Mouse (Mus musculus): ENCODE measurements around the gene Ovol3. TPM values are rescaled to one million over a fixed set of nuclear protein-coding genes. Genes with fewer than 3 reads are reported as not detected.
"Not testable (repeated sequence)": the region's sequence is repeated elsewhere in the genome, so short reads cannot be mapped to it uniquely, and the experiment has no call there.

The Ovol3 gene
- polyA plus RNA-seq, 1 experiment from 2014 or later = not detected

DNA sequence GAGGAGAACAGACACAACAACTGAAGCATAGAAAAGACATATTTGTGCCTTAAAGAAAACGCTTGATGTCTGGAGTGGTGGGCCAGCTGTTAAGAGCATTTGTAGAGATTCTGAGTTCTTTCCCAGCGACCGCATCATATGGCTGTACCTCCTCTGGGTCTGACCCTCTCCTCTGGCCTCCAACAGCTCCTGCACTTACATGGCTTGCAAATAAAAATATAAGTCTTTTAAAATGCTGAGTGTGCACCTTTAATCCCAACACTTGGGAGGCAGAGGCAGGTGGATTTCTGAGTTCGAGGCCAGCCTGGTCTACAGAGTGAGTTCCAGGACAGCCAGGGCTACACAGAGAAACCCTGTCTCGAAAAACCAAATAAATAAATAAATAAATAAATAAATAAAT lies 34.9 kb downstream of the Ovol3 start:
- H3K4me3 ChIP-seq; H3K9me3 ChIP-seq; H3K27me3 ChIP-seq; H3K36me3 ChIP-seq; H3K27ac ChIP-seq (replicated peaks); H3K9ac ChIP-seq; H3K4me2 ChIP-seq; ATAC-seq (ENCODE audit: low read depth): not testable (repeated sequence)
- peaks cover 15% of the 10 kb centered on the region for H3K4me1 ChIP-seq (replicated peaks)
- 81% methylated on average over 5 of the region's 5 CpGs for WGBS

- no peak for ATAC-seq (ENCODE audit: low read depth)
- H3K4me2 ChIP-seq = no peak overlapping the region
- H3K4me3 ChIP-seq = no peak overlapping the region
- H3K9me3 ChIP-seq = no peaks in the 10 kb centered on the region
- H3K9ac ChIP-seq = no peak overlapping the region
- no peaks in the 10 kb centered on the region for H3K36me3 ChIP-seq
- no peak overlapping the region for H3K27ac ChIP-seq (replicated peaks)
- no peaks in the 10 kb centered on the region for H3K27me3 ChIP-seq
- peaks cover 19% of the 10 kb centered on the region for H3K4me1 ChIP-seq (replicated peaks)
- 80% methylated on average over 5 of the region's 5 CpGs for WGBS
Measured at GRCm38 (mm10) chr7:30200200-30200599, 35.3 kb downstream of the Ovol3 start.

DNA sequence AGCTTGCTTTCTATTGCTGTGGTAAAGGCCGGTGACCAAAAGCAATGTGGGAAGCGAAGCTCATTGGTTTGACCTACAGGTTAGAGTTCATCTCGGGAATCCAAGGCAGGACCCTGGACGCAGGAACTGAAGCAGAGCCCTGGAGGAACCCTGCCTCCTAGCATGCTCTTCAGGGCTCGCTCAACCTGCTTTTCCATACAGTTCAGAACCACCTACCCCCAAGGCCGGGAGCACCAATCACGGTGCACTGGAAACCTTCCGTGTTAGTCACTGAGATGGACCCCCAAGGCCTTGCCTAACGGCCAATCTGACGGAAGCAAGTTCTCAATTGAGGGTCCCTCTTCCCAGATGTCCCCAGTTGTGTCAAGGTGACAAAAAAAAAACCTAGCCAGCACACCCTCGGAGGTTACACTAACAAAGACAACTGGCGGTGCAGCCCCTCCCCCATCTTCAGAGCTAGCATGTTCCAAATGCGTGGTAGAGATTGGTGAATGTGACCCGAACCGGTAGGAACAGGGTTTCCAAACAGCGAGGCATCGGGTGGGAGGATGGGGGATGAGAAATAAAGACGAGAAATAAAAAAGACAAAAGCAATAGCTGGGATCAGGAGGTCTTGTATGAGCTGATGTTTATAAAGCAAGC lies 35.9 kb downstream of the Ovol3 start:
- 76% methylated on average over 18 of the region's 18 CpGs for WGBS
- H3K9me3 ChIP-seq = no peaks in the 10 kb centered on the region
- H3K27ac ChIP-seq (replicated peaks) = no peak overlapping the region
- no peak overlapping the region for H3K9ac ChIP-seq
- ATAC-seq (ENCODE audit: low read depth) = no peak
- no peaks in the 10 kb centered on the region for H3K27me3 ChIP-seq
- no peak overlapping the region for H3K4me3 ChIP-seq
- H3K4me2 ChIP-seq = no peak overlapping the region
- H3K36me3 ChIP-seq = no peaks in the 10 kb centered on the region
- H3K4me1 ChIP-seq (replicated peaks) = peaks cover 21% of the 10 kb centered on the region

GRCm38 (mm10) chr7:30198481-30198971 lies 37.0 kb downstream of the Ovol3 start, which contains the start of gene Capns1:
Gene Capns1 (minus strand): TSS chr7:30198811.
- H3K27ac ChIP-seq (replicated peaks) = peak within 1 kb of the TSS; percentile 54; the same call in 1 of the 2 replicates
- H3K9me3 ChIP-seq = no peaks in the 10 kb centered on the region
- 12% methylated on average over 8 of the region's 8 CpGs for WGBS
- 0 out of 2 replicates have a peak within 1 kb of the TSS, but pooled peaks have one; percentile 2 for H3K4me3 ChIP-seq
- H3K36me3 ChIP-seq = no peaks in the 10 kb centered on the region
- H3K27me3 ChIP-seq = no peaks in the 10 kb centered on the region
- ATAC-seq (ENCODE audit: low read depth) = no peak
- peaks cover 22% of the 10 kb centered on the region for H3K4me1 ChIP-seq (replicated peaks)
- H3K4me2 ChIP-seq = peak within 1 kb of the TSS; percentile 37
- no peak within 1 kb of the TSS for H3K9ac ChIP-seq

DNA sequence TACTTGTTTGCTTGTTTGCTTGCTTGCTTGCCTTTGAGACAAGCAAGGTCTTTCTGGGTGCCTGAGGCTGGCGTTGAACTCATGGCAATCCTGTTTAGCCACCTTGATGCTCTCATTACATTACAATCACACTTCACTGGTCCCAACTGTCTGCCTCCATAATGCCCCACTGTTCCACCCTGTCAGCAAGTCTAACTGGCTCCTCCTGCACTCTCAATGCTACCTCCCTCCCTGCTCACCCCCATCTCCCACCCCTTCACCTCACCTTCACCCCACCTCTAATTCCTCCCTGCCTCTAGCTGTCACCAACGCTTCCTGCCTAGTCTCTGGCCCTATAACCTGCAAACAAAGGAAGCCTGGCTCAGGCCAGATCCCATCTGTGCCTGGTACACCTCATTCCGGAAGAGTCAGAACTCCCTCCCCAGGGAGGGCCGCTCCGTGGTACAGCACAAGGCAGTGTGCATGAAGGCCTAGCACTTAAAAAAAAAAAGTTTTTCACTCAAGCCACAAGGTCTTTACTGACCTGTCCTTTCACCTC lies 37.9 kb downstream of the Ovol3 start:
- Histone ChIP-seq H3K4me1 (replicated peaks) (peaks cover 30% of the 10 kb centered on the region), H3K4me2 (no peak overlapping the region), H3K9me3 (no peaks in the 10 kb centered on the region), H3K36me3 (no peaks in the 10 kb centered on the region), H3K9ac (no peak overlapping the region), H3K27me3 (no peaks in the 10 kb centered on the region), H3K27ac (replicated peaks) (no peak overlapping the region), H3K4me3 (no peak overlapping the region)
- 70% methylated on average over 5 of the region's 5 CpGs for WGBS
- no peak for ATAC-seq (ENCODE audit: low read depth)

DNA sequence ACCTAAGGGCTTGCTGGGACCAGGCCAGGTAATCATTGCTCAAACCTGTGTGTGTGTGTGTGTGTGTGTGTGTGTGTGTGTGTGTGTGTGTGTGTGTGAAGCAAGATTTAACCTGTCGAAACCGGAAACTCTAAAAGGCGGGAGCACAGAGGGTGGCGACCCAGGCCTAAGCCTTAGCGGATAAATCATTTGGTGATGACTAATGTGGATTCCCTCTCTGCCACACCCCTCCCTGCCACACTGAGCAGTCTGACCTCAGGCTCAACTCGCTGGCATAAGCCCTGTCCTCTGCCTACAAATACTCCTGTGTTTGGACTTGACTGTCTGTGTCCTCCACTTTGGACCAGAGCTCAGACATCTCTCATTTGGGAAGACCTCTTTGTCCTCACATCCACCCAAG lies 39.4 kb downstream of the Ovol3 start:
- H3K4me2 ChIP-seq = no peak overlapping the region
- peaks cover 14% of the 10 kb centered on the region for H3K36me3 ChIP-seq
- 88% methylated on average over 6 of the region's 6 CpGs for WGBS
- ATAC-seq (ENCODE audit: low read depth) = no peak
- H3K4me1 ChIP-seq (replicated peaks) = peaks cover 28% of the 10 kb centered on the region
- no peak overlapping the region for H3K27ac ChIP-seq (replicated peaks)
- no peak overlapping the region for H3K4me3 ChIP-seq
- H3K27me3 ChIP-seq = no peaks in the 10 kb centered on the region
- H3K9ac ChIP-seq = no peak overlapping the region
- no peaks in the 10 kb centered on the region for H3K9me3 ChIP-seq

DNA sequence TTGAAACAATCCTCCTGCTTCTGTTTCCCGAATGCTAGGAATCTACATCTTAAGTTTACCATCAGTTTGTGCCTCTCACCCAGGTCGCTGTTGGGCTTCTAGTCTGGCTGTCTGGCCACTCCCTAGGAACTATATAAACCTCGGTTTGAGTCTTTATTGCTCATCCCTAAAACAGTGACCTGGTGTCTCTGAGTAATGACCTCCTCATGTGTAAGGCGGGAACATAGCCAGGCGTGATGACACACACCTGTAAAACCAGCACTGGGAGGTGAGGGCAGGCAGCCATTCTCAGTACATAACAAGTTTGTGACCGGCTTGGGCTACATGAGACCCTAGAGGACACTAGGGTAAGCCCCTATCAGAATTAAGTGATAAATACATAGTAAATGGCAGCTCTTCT lies 40.1 kb downstream of the Ovol3 start:
- no peak for ATAC-seq (ENCODE audit: low read depth)
- Histone ChIP-seq H3K27me3 (no peaks in the 10 kb centered on the region), H3K9ac (peak overlapping the region; percentile 91), H3K27ac (replicated peaks) (no peak overlapping the region), H3K36me3 (peaks cover 21% of the 10 kb centered on the region), H3K4me3 (peak overlapping the region; percentile 85; the same call in 1 of the 2 replicates), H3K4me1 (replicated peaks) (peaks cover 26% of the 10 kb centered on the region), H3K4me2 (peak overlapping the region; percentile 88), H3K9me3 (no peaks in the 10 kb centered on the region)
- WGBS = 66% methylated on average over 6 of the region's 6 CpGs

GRCm38 (mm10) chr7:30194884-30195283 lies 40.6 kb downstream of the Ovol3 start:
- ATAC-seq (ENCODE audit: low read depth) = peak; percentile 89
- Histone ChIP-seq H3K9me3 (no peaks in the 10 kb centered on the region), H3K4me1 (replicated peaks) (peaks cover 26% of the 10 kb centered on the region), H3K27me3 (no peaks in the 10 kb centered on the region), H3K9ac (peak overlapping the region; percentile 91), H3K4me2 (peak overlapping the region; percentile 88), H3K4me3 (peak overlapping the region; percentile 85), H3K27ac (replicated peaks) (peak overlapping the region; percentile 85), H3K36me3 (peaks cover 27% of the 10 kb centered on the region)
- under 1% methylated on average over 28 of the region's 28 CpGs for WGBS

- Histone ChIP-seq H3K9me3 (no peaks in the 10 kb centered on the region), H3K4me2 (peak overlapping the region; percentile 88), H3K36me3 (peaks cover 32% of the 10 kb centered on the region), H3K9ac (peak overlapping the region; percentile 91), H3K27me3 (no peaks in the 10 kb centered on the region), H3K27ac (replicated peaks) (peak overlapping the region; percentile 85), H3K4me1 (replicated peaks) (peaks cover 26% of the 10 kb centered on the region), H3K4me3 (peak overlapping the region; percentile 85)
- under 1% methylated on average over 26 of the region's 26 CpGs for WGBS
- peak; percentile 33 for ATAC-seq (ENCODE audit: low read depth)
Measured at GRCm38 (mm10) chr7:30194101-30194831, 41.3 kb downstream of the Ovol3 start.

DNA sequence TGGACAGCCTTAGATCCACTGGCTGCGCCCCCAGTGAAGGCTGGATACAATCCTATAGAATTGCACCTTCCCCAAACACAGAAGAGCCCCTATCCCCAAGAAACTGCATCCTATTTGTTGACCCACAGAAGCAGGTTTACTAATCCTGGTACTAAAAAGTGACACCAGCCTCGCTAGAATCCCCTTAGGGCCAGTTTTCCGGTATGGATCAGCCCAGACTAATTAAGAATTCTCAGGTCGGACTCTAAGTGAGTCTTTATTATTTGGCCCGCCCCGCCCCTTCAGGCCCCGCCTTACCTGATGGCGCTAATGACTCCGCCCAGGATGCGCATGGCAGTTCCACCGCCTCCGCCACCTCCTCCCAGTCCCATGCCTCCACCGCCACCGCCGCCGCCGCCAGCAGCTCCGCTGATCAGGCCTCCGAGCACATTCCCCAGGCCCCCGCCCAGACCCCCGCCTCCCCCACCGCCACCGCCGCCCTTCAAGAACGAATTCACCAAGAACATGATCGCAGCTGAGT lies 41.9 kb downstream of the Ovol3 start:
- peak overlapping the region; percentile 88 for H3K4me2 ChIP-seq
- peak; percentile 68 for ATAC-seq (ENCODE audit: low read depth)
- peak overlapping the region; percentile 85 for H3K4me3 ChIP-seq
- H3K9ac ChIP-seq = peak overlapping the region; percentile 91
- peaks cover 24% of the 10 kb centered on the region for H3K4me1 ChIP-seq (replicated peaks)
- no peaks in the 10 kb centered on the region for H3K27me3 ChIP-seq
- H3K9me3 ChIP-seq = no peaks in the 10 kb centered on the region
- H3K27ac ChIP-seq (replicated peaks) = peak overlapping the region; percentile 85
- WGBS = under 1% methylated on average over 21 of the region's 26 CpGs
- peaks cover 38% of the 10 kb centered on the region for H3K36me3 ChIP-seq

DNA sequence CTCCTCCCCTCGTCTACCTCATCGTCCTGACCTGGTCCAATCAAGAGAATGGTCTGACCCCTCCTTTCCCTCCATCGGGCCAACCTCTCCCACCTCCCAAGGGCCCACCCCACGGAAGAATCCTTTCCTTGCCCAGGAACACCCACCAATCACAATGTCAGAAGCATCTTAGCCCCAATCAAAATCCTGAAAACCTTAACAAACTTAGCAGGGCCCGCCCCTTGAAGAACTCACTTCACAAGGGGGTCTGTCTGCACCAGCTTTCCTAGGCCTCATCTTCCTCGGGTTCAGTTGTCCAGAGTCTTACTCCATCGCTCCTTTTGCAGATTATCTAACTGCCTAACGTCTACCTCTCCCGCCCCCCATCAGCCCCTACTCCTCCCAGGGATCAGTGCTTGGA lies 42.5 kb downstream of the Ovol3 start:
- Histone ChIP-seq H3K27ac (replicated peaks) (peak overlapping the region; percentile 85), H3K9me3 (no peaks in the 10 kb centered on the region), H3K4me2 (peak overlapping the region; percentile 88), H3K9ac (peak overlapping the region; percentile 91), H3K4me3 (peak overlapping the region; percentile 85), H3K4me1 (replicated peaks) (peaks cover 20% of the 10 kb centered on the region), H3K27me3 (no peaks in the 10 kb centered on the region), H3K36me3 (peaks cover 44% of the 10 kb centered on the region)
- no peak for ATAC-seq (ENCODE audit: low read depth)
- WGBS = 17% methylated on average over 9 of the region's 9 CpGs

DNA sequence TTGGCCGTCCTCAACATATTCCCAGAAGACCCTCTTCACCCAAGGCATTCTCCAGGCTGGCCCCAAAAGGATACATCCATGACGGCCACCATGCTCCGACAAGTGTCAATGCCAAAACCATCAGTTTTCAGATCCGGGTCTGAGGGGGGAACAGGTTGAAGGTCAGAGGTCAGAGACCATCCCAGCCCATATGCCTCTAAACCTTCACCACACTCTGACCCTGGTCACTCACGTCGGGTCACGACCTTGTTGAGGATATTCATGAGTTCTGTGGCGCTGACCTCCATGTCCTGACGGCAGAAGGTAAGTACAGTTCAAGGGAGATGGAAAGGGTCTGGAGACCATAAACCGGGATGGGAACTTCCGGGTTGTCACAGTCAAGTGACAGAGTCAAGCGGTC lies 43.4 kb downstream of the Ovol3 start:
- Histone ChIP-seq H3K9ac (no peak overlapping the region), H3K9me3 (no peaks in the 10 kb centered on the region), H3K4me1 (replicated peaks) (peaks cover 20% of the 10 kb centered on the region), H3K27me3 (no peaks in the 10 kb centered on the region), H3K4me2 (no peak overlapping the region), H3K27ac (replicated peaks) (no peak overlapping the region), H3K36me3 (peaks cover 54% of the 10 kb centered on the region), H3K4me3 (no peak overlapping the region)
- WGBS = 94% methylated on average over 12 of the region's 12 CpGs
- no peak for ATAC-seq (ENCODE audit: low read depth)
